11 mouse cellular contexts compared by ENCODE assay signal in the genomic region with DNA sequence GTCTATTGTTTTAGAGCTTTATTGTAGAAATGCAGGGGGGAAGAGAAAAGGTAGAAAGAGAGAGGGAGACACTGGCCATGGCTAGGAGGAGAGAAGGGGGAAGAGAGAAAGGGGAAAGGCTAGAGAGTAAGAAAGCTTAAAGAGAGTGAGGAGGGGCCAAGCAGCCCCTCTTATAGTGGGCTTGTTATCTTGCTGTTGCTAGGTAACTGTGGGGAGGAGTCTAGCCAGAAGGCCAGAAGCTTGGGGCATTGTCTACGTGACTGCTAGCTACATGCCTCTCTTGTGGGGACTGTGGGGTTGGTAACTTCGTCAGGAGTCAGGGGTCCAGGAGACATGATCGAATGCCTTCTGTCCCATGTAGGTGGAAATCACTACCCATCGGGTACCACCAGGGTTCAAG. TPM values are rescaled to one million over a fixed set of nuclear protein-coding genes. Genes with fewer than 3 reads are reported as not detected.
DNase-seq lines count a peak whose midpoint lies in the region; ATAC-seq and TF ChIP-seq lines count a peak whose summit lies in the region.
"Not testable (repeated sequence)": the region's sequence is repeated elsewhere in the genome, so short reads cannot be mapped to it uniquely, and the experiment has no call there.
"Had no signal": no experiment of that assay in that cellular context is flagged by ENCODE, and none has a peak within 500 bp of the region (broad histone marks: within the 10 kb centered on the region; RNA-seq: fewer than 3 reads in every experiment).

No protein-coding gene starts in this region.

- peak; percentile 73 for DNase-seq in MEL (ENCODE audit: low read depth, low spot score)
- DNase-seq in embryo, embryonic 10.5 days (ENCODE audit: low spot score), result peak; percentile 49
- DNase-seq in embryonic facial prominence, embryonic 10.5 days (ENCODE audit: low spot score), result not testable (repeated sequence)
- DNase-seq in heart, adult 11 months, result peak; percentile 55
- DNase-seq in lung, embryonic 14.5 days, result peak; percentile 16
- DNase-seq in midbrain, embryonic 11.5 days (ENCODE audit: low spot score, missing footprints), result peak; percentile 83

- TF ChIP-seq POLR2A in MEL (IDR thresholded peaks at IDR 0.05; ENCODE audit: control insufficient read depth in 1 of 2, insufficient read depth in 1 of 2, low read depth in 1 of 2, low read length in 2 of 2, poor library complexity in 1 of 2), result not testable (repeated sequence)

- TF ChIP-seq EP300 in MEL (IDR thresholded peaks at IDR 0.05; ENCODE audit: low read depth in 1 of 2, low read length in 2 of 2), result not testable (repeated sequence)

- not testable (repeated sequence) for H3K36me3 ChIP-seq in MEL (ENCODE audit: control insufficient read depth in 1 of 2, insufficient read depth in 2 of 2, low read length in 2 of 2); embryonic facial prominence, embryonic 10.5 days (replicated peaks); heart, embryonic 11.5 days (ENCODE audit: control insufficient read depth, insufficient read depth, low read length); lung, embryonic 14.5 days (ENCODE audit: insufficient read depth); midbrain, embryonic 11.5 days (ENCODE audit: control insufficient read depth, insufficient read depth, low read length)

- 0 out of 2 replicates have a peak, but pooled peaks have one; percentile 18 for ATAC-seq in heart, embryonic 11.5 days (replicated peaks; ENCODE audit: insufficient number of reproducible peaks, low FRiP score, low TSS enrichment)
- ATAC-seq in lung, embryonic 14.5 days (ENCODE audit: insufficient read depth); midbrain, embryonic 11.5 days (ENCODE audit: low FRiP score): not testable (repeated sequence)

- not testable (repeated sequence) for H3K4me2 ChIP-seq in heart, embryonic 11.5 days; lung, embryonic 14.5 days; midbrain, embryonic 11.5 days

- not testable (repeated sequence) for H3K27ac ChIP-seq in MEL (ENCODE audit: control insufficient read depth, low read depth, low read length); heart, embryonic 11.5 days (ENCODE audit: low read depth, low read length); lung, embryonic 14.5 days (ENCODE audit: low read depth); midbrain, embryonic 11.5 days (ENCODE audit: low read depth, low read length)
- H3K27ac ChIP-seq in embryonic facial prominence, embryonic 10.5 days (replicated peaks), result peak overlapping the region; percentile 51; the same call in 1 of the 2 replicates

- TF ChIP-seq CTCF in MEL (IDR thresholded peaks at IDR 0.05 in 2 of 3, conservative IDR thresholded peaks at IDR 0.05 in 1 of 3; ENCODE audit: control insufficient read depth in 1 of 3, insufficient read depth in 1 of 3, low read depth in 2 of 3, low read length in 3 of 3, poor library complexity in 1 of 3, severe bottlenecking in 1 of 3); lung, embryonic 14.5 days (IDR thresholded peaks at IDR 0.05; ENCODE audit: low read depth): not testable (repeated sequence)

- peak overlapping the region in 1 of 2 experiments; percentile 54; a peak in 1 of 4 replicates for H3K4me3 ChIP-seq in MEL (ENCODE audit: control insufficient read depth in 1 of 2, insufficient read depth in 1 of 2, low read depth in 2 of 2, low read length in 2 of 2)
- H3K4me3 ChIP-seq in embryonic facial prominence, embryonic 10.5 days; heart, embryonic 11.5 days (ENCODE audit: low read depth, low read length); lung, embryonic 14.5 days (ENCODE audit: low read depth, low read length); midbrain, embryonic 11.5 days (ENCODE audit: low read depth, low read length): not testable (repeated sequence)

- not testable (repeated sequence) for H3K9ac ChIP-seq in MEL (ENCODE audit: control insufficient read depth, low read depth, low read length, poor library complexity, severe bottlenecking); heart, embryonic 11.5 days (ENCODE audit: low read depth, low read length); lung, embryonic 14.5 days; midbrain, embryonic 11.5 days (ENCODE audit: low read length)

- H3K79me2 ChIP-seq in MEL (ENCODE audit: control insufficient read depth, insufficient read depth, low read length, poor library complexity), result not testable (repeated sequence)

- TF ChIP-seq RAD21 in MEL (IDR thresholded peaks at IDR 0.05; ENCODE audit: low read depth, low read length), result not testable (repeated sequence)

- WGBS in embryonic facial prominence, embryonic 10.5 days, result 43% methylated on average over 4 of the region's 4 CpGs
- 27% methylated on average over 4 of the region's 4 CpGs for WGBS in heart, embryonic 11.5 days (ENCODE audit: insufficient replicate concordance)
- 27% methylated on average over 4 of the region's 4 CpGs for WGBS in lung, embryonic 14.5 days
- 24% methylated on average over 4 of the region's 4 CpGs for WGBS in midbrain, embryonic 11.5 days

- H3K4me1 ChIP-seq in MEL (ENCODE audit: control insufficient read depth in 1 of 2, insufficient read depth in 2 of 2, low read length in 2 of 2), result peaks cover 10 to 15% of the 10 kb centered on the region in 2 experiments
- H3K4me1 ChIP-seq in embryonic facial prominence, embryonic 10.5 days, result peaks cover 22% of the 10 kb centered on the region
- H3K4me1 ChIP-seq in heart, embryonic 11.5 days (ENCODE audit: control insufficient read depth, insufficient read depth, low read length); lung, embryonic 14.5 days (ENCODE audit: insufficient read depth); midbrain, embryonic 11.5 days (ENCODE audit: control insufficient read depth, insufficient read depth, low read length): not testable (repeated sequence)

- H3K9me3 ChIP-seq in MEL (replicated peaks; ENCODE audit: insufficient read depth, low read length); embryonic facial prominence, embryonic 10.5 days; heart, embryonic 11.5 days (replicated peaks; ENCODE audit: control insufficient read depth, low read length); lung, embryonic 14.5 days (ENCODE audit: low read depth, low read length); midbrain, embryonic 11.5 days (ENCODE audit: control insufficient read depth, low read length): not testable (repeated sequence)

- H3K27me3 ChIP-seq in MEL (ENCODE audit: control insufficient read depth in 1 of 2, insufficient read depth in 2 of 2, low read length in 2 of 2), result peaks cover 14 to 27% of the 10 kb centered on the region in 2 experiments
- peaks cover 22% of the 10 kb centered on the region for H3K27me3 ChIP-seq in embryonic facial prominence, embryonic 10.5 days (replicated peaks; ENCODE audit: low read depth, poor library complexity, severe bottlenecking)
- H3K27me3 ChIP-seq in heart, embryonic 11.5 days (ENCODE audit: control insufficient read depth, insufficient read depth, low read length); lung, embryonic 14.5 days (ENCODE audit: insufficient read depth, low read length); midbrain, embryonic 11.5 days (ENCODE audit: control insufficient read depth, insufficient read depth, low read length): not testable (repeated sequence)

TF ChIP-seq in MEL, 35 proteins besides CTCF, POLR2A, EP300 and RAD21:
- TF ChIP-seq TBP (IDR thresholded peaks at IDR 0.05; ENCODE audit: low read depth, low read length), result peak; percentile 87
- 0 out of 2 replicates have a peak, but pooled peaks have one; percentile 21 for TF ChIP-seq NELFE (IDR thresholded peaks at IDR 0.05; ENCODE audit: low read depth, low read length)
- TF ChIP-seq ZMIZ1 (IDR thresholded peaks at IDR 0.05; ENCODE audit: low read depth, low read length), result peak; percentile 77
- TF ChIP-seq GATA1 (IDR thresholded peaks at IDR 0.05; ENCODE audit: low read depth, low read length), result peak; percentile 65

RNA-seq across cellular contexts. Expression of a gene that starts 10.0 kb away (rescaled TPM):
- not detected in 2 replicates for total RNA-seq in MEL (2012; rRNA removed)
- not detected for polyA plus RNA-seq in MEL (2012; ENCODE audit: insufficient read depth in 1 of 2, insufficient read length in 2 of 2, low read depth in 1 of 2, low replicate concordance in 2 of 2, missing spikeins in 1 of 2)
- 32.8 and 39.6 TPM in 2 replicates for polyA plus RNA-seq in embryonic facial prominence, embryonic 10.5 days (2016; fragmentation: Nextera tagmentation; extraction: Ambion mirVana)
- 2.9 and 3.5 TPM in 2 replicates for polyA plus RNA-seq in heart, embryonic 11.5 days (2014; fragmentation: Nextera tagmentation; extraction: Ambion mirVana)
- 6.6 and 7.3 TPM in 2 replicates for polyA plus RNA-seq in lung, embryonic 14.5 days (2014; fragmentation: Nextera tagmentation; extraction: Ambion mirVana)
- 81.4 and 89.1 TPM in 2 replicates for polyA plus RNA-seq in midbrain, embryonic 11.5 days (2014; fragmentation: Nextera tagmentation; extraction: Ambion mirVana)
- total RNA-seq: common myeloid progenitor, adult 5-6 weeks had no signal
- polyA plus RNA-seq: CD4-positive, CD25-positive, alpha-beta regulatory T cell, adult 4 months; erythroblast, embryonic 14.5 days; G1E had no signal

RNA-seq across cellular contexts. Expression of a gene that starts 34.8 kb away (rescaled TPM):
- total RNA-seq in MEL (2012; rRNA removed), result 341 and 345 TPM in 2 replicates
- polyA plus RNA-seq in MEL (2012; ENCODE audit: insufficient read depth in 1 of 2, insufficient read length in 2 of 2, low read depth in 1 of 2, low replicate concordance in 2 of 2, missing spikeins in 1 of 2), result 100 to 1,000 TPM; 100 to 566 TPM
- polyA plus RNA-seq in embryonic facial prominence, embryonic 10.5 days (2016; fragmentation: Nextera tagmentation; extraction: Ambion mirVana), result 458 and 467 TPM in 2 replicates
- 296 and 306 TPM in 2 replicates for polyA plus RNA-seq in heart, embryonic 11.5 days (2014; fragmentation: Nextera tagmentation; extraction: Ambion mirVana)
- polyA plus RNA-seq in lung, embryonic 14.5 days (2014; fragmentation: Nextera tagmentation; extraction: Ambion mirVana), result 416 and 454 TPM in 2 replicates
- 398 and 399 TPM in 2 replicates for polyA plus RNA-seq in midbrain, embryonic 11.5 days (2014; fragmentation: Nextera tagmentation; extraction: Ambion mirVana)

RNA-seq across cellular contexts. Expression of a gene that starts 53.6 kb away (rescaled TPM):
- 15.7 and 18.0 TPM in 2 replicates for total RNA-seq in MEL (2012; rRNA removed)
- polyA plus RNA-seq in MEL (2012; ENCODE audit: insufficient read depth in 1 of 2, insufficient read length in 2 of 2, low read depth in 1 of 2, low replicate concordance in 2 of 2, missing spikeins in 1 of 2), result 10 to 100 TPM in 1 of 2 experiments, not detected in 1; 32.4 TPM
- polyA plus RNA-seq in embryonic facial prominence, embryonic 10.5 days (2016; fragmentation: Nextera tagmentation; extraction: Ambion mirVana), result 24.3 and 24.4 TPM in 2 replicates
- 21.6 and 22.9 TPM in 2 replicates for polyA plus RNA-seq in heart, embryonic 11.5 days (2014; fragmentation: Nextera tagmentation; extraction: Ambion mirVana)
- polyA plus RNA-seq in lung, embryonic 14.5 days (2014; fragmentation: Nextera tagmentation; extraction: Ambion mirVana), result 27.6 and 29.5 TPM in 2 replicates
- polyA plus RNA-seq in midbrain, embryonic 11.5 days (2014; fragmentation: Nextera tagmentation; extraction: Ambion mirVana), result 22.6 and 28.4 TPM in 2 replicates
